Mouse (Mus musculus): ENCODE measurements at regions not wholly inside any gene's neighbourhood (a gene's known extent, or its start where the extent isn't known, plus 50 kb on each side); places are given as distances from the start of the nearest gene placed in this dataset.

GRCm38 (mm10) chr9:41599874-41600273 lies 438.4 kb upstream of the Ubash3b start:
- in situ Hi-C loops (cut with MboI; ENCODE audit: unreplicated experiment in 2 of 2), result no loop called here

GRCm38 (mm10) chr9:41595749-41596148 lies 434.3 kb upstream of the Ubash3b start:
- in situ Hi-C loops (cut with MboI; ENCODE audit: unreplicated experiment in 2 of 2), result no loop called here

GRCm38 (mm10) chr9:41593998-41594397 lies 432.5 kb upstream of the Ubash3b start:
- in situ Hi-C loops (cut with MboI; ENCODE audit: unreplicated experiment in 2 of 2), result no loop called here

- in situ Hi-C loops (cut with MboI; ENCODE audit: unreplicated experiment in 2 of 2), result no loop called here
These were observed 431.6 kb upstream of the Ubash3b start for GRCm38 (mm10) chr9:41592900-41593690.

GRCm38 (mm10) chr9:41592101-41592500 lies 430.6 kb upstream of the Ubash3b start:
- in situ Hi-C loops (cut with MboI; ENCODE audit: unreplicated experiment in 2 of 2), result no loop called here

GRCm38 (mm10) chr9:41590164-41590563 lies 428.7 kb upstream of the Ubash3b start:
- in situ Hi-C loops (cut with MboI; ENCODE audit: unreplicated experiment in 2 of 2), result no loop called here

- in situ Hi-C loops (cut with MboI; ENCODE audit: unreplicated experiment in 2 of 2), result no loop called here
These were observed 427.2 kb upstream of the Ubash3b start for GRCm38 (mm10) chr9:41588466-41589425.

- in situ Hi-C loops (cut with MboI; ENCODE audit: unreplicated experiment in 2 of 2), result no loop called here
These were observed 426.3 kb upstream of the Ubash3b start for GRCm38 (mm10) chr9:41587762-41588161.

- in situ Hi-C loops (cut with MboI; ENCODE audit: unreplicated experiment in 2 of 2), result no loop called here
These were observed 425.6 kb upstream of the Ubash3b start for GRCm38 (mm10) chr9:41586966-41587570.

GRCm38 (mm10) chr9:41586291-41586690 lies 424.8 kb upstream of the Ubash3b start:
- in situ Hi-C loops (cut with MboI; ENCODE audit: unreplicated experiment in 2 of 2), result no loop called here

- in situ Hi-C loops (cut with MboI; ENCODE audit: unreplicated experiment in 2 of 2), result no loop called here
These were observed 424.3 kb upstream of the Ubash3b start for GRCm38 (mm10) chr9:41585771-41586170.

GRCm38 (mm10) chr9:41585012-41585411 lies 423.5 kb upstream of the Ubash3b start:
- in situ Hi-C loops (cut with MboI; ENCODE audit: unreplicated experiment in 2 of 2), result no loop called here

GRCm38 (mm10) chr9:41583711-41584329 lies 422.3 kb upstream of the Ubash3b start:
- in situ Hi-C loops (cut with MboI; ENCODE audit: unreplicated experiment in 2 of 2), result no loop called here

GRCm38 (mm10) chr9:41583276-41583675 lies 421.8 kb upstream of the Ubash3b start:
- in situ Hi-C loops (cut with MboI; ENCODE audit: unreplicated experiment in 2 of 2), result no loop called here

- in situ Hi-C loops (cut with MboI; ENCODE audit: unreplicated experiment in 2 of 2), result no loop called here
These were observed 421.3 kb upstream of the Ubash3b start for GRCm38 (mm10) chr9:41582711-41583236.

- in situ Hi-C loops (cut with MboI; ENCODE audit: unreplicated experiment in 2 of 2), result no loop called here
These were observed 420.7 kb upstream of the Ubash3b start for GRCm38 (mm10) chr9:41582171-41582570.

GRCm38 (mm10) chr9:41581741-41582140 lies 420.2 kb upstream of the Ubash3b start:
- in situ Hi-C loops (cut with MboI; ENCODE audit: unreplicated experiment in 2 of 2), result no loop called here

- in situ Hi-C loops (cut with MboI; ENCODE audit: unreplicated experiment in 2 of 2), result no loop called here
These were observed 419.7 kb upstream of the Ubash3b start for GRCm38 (mm10) chr9:41581152-41581551.

GRCm38 (mm10) chr9:41580611-41581041 lies 419.1 kb upstream of the Ubash3b start:
- in situ Hi-C loops (cut with MboI; ENCODE audit: unreplicated experiment in 2 of 2), result no loop called here

GRCm38 (mm10) chr9:41580067-41580466 lies 418.6 kb upstream of the Ubash3b start:
- in situ Hi-C loops (cut with MboI; ENCODE audit: unreplicated experiment in 2 of 2), result no loop called here

Measured in v-Abl transformed pro-B cells (cell line).